Mouse (Mus musculus): Measurements from ENCODE around the gene Wdr19. TPM values are rescaled to one million over a fixed set of nuclear protein-coding genes. Genes with fewer than 3 reads are reported as not detected.
"Not testable (repeated sequence)": the region's sequence is repeated elsewhere in the genome, so short reads cannot be mapped to it uniquely, and the experiment has no call there.

Gene Wdr19
- total RNA-seq, 2 experiments from 2014 or later: 8.5 to 10.0 TPM

- DNase-seq: no peak
These were observed 98.9 kb downstream of the Wdr19 start for GRCm38 (mm10) chr5:65298167-65298950.

GRCm38 (mm10) chr5:65299623-65300022, 100.1 kb downstream of the Wdr19 start:
- DNase-seq: not testable (repeated sequence)

GRCm38 (mm10) chr5:65300121-65300520, 100.6 kb downstream of the Wdr19 start:
- no peak for DNase-seq

- no peak for DNase-seq
These were observed 106.0 kb downstream of the Wdr19 start for GRCm38 (mm10) chr5:65305516-65305915.

GRCm38 (mm10) chr5:65308208-65308607, 108.7 kb downstream of the Wdr19 start:
- no peak for DNase-seq

- no peak for DNase-seq
These were observed 109.4 kb downstream of the Wdr19 start for GRCm38 (mm10) chr5:65308866-65309265.

Other genes with a start within 250 kb of the Wdr19 start
- gene Tlr6, start 239.6 kb upstream of the Wdr19 start, total RNA-seq (2021): 1 to 10 TPM; 1.4 to 1.8 TPM
- 10 to 100 TPM; 23.9 to 25.0 TPM for gene Fam114a1, start 229.6 kb upstream of the Wdr19 start, total RNA-seq (2021)
- not detected for gene Tmem156, start 107.6 kb upstream of the Wdr19 start, total RNA-seq (2021)
- gene Klhl5, start 92.2 kb upstream of the Wdr19 start, total RNA-seq (2021): 10 to 100 TPM; 53.1 to 67.7 TPM
- gene Rfc1, start 136.0 kb downstream of the Wdr19 start, total RNA-seq (2021): 10 to 100 TPM; 42.2 to 51.1 TPM
- gene Klb, start 148.6 kb downstream of the Wdr19 start, total RNA-seq (2021): 1 to 10 TPM; 8.4 to 9.6 TPM
- gene Rpl9, start 191.7 kb downstream of the Wdr19 start, total RNA-seq (2021): 1,000 to 10,000 TPM; 1,087 to 1,104 TPM
- gene Lias, start 191.8 kb downstream of the Wdr19 start, total RNA-seq (2021): 10 to 100 TPM; 57.5 to 57.9 TPM
- gene Ugdh, start 236.3 kb downstream of the Wdr19 start, total RNA-seq (2021): 10 to 100 TPM; 84.3 to 86.2 TPM